Mouse (Mus musculus) granulocyte monocyte progenitor cell, adult 5-6 weeks (primary cell): ENCODE measurements around the gene Akap8. TPM values are rescaled to one million over a fixed set of nuclear protein-coding genes. Genes with fewer than 3 reads are reported as not detected.

Experiments
- ATAC-seq: replicated peaks from 2 replicates; pipeline ENCODE4 v1.8.0; 2016; ENCODE audit warnings: mild to moderate bottlenecking, moderate TSS enrichment, inconsistent platforms; ENCODE audit not compliant: poor library complexity, severe bottlenecking
- total RNA-seq, 2 experiments: library from RNA; stranded (forward) in 1 of 2; stranded (reverse) in 1 of 2; fragments of 200-712, 200-1000 nt in 1 of 2; fragments of >200 nt in 1 of 2; fragmentation: Nextera tagmentation in 1 of 2; gene quantifications; 2 replicates each; pipeline ENCODE4 v1.2.3; 2014 to 2017

Akap8 gene
- total RNA-seq, 2 experiments from 2014 or later, result 58.2 to 132 TPM

GRCm38 (mm10) chr17:32285138-32285670, 35.8 kb downstream of the Akap8 start:
- ATAC-seq, result no peak

GRCm38 (mm10) chr17:32284262-32285137, 36.5 kb downstream of the Akap8 start, which contains the start of gene Brd4:
Gene Brd4 (minus strand): TSS chr17:32284722.
- peak; percentile 60 for ATAC-seq

GRCm38 (mm10) chr17:32283771-32284221, 37.2 kb downstream of the Akap8 start:
- ATAC-seq, result peak; percentile 82

GRCm38 (mm10) chr17:32283341-32283740, 37.7 kb downstream of the Akap8 start:
- peak; percentile 18 for ATAC-seq

- ATAC-seq, result no peak
These were observed 39.3 kb downstream of the Akap8 start for GRCm38 (mm10) chr17:32281611-32282310.

DNA sequence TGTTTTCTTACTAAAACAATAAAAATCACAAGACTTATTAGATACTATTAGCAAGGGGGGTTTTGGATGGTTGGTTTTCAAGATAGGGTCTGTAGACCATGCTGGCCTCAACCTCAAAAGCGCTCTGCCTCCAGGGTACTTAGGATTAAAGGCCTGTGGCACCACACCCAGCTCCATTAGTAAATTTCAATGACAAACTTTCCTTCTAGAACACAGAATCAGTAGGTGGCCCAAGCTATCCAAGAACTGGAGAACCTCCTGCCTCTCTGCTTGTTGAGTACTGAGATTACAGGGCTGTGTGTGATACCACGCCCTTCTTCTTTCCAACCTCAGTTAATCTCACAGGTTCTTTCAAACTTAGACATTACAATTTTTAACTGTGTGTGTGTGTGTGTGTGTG, 39.9 kb downstream of the Akap8 start:
- no peak for ATAC-seq

DNA sequence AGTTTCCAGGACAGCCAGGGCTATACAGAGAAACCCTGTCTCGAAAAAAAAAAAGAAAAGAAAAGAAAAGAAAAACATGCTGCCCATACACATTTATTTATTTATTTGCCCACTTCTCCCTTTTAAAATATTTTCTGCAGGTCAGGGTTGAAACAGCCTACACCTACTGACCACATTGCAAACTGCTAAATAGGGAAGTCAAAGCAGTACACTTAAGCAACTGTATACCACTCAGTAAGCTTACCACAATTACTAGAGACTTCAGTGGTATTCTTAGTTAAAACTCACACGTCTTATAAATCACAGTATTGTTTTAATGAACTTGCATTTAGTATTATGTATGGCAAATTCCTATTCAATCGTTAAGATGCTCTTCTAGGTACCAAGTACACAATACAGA, 40.5 kb downstream of the Akap8 start:
- peak; percentile 57 for ATAC-seq

- ATAC-seq, result no peak
These were observed 43.8 kb downstream of the Akap8 start for GRCm38 (mm10) chr17:32277201-32277600.

- peak; percentile 62 for ATAC-seq
These were observed 45.5 kb downstream of the Akap8 start for GRCm38 (mm10) chr17:32275568-32275967.

DNA sequence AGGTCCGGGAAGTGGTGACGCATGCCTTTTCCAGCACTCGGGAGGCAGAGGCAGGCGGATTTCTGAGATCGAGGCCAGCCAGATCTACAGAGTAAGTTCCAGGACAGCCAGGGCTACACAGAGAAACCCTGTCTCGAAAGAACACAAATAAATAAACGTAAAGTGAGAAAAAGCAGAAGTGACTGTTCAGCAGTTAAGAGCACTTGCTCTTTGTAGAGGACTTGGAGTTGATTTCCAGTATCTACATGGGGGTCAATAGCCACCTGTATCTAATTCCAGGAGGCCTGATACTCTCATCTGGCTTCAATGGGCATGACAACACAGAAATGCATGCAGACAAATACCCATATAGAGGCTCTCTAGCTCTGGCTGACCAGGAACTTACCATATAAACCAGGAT, 51.9 kb downstream of the Akap8 start:
- ATAC-seq, result peak; percentile 14; the same call in 1 of the 2 replicates

GRCm38 (mm10) chr17:32268540-32268960, 52.5 kb downstream of the Akap8 start:
- peak; percentile 91 for ATAC-seq

DNA sequence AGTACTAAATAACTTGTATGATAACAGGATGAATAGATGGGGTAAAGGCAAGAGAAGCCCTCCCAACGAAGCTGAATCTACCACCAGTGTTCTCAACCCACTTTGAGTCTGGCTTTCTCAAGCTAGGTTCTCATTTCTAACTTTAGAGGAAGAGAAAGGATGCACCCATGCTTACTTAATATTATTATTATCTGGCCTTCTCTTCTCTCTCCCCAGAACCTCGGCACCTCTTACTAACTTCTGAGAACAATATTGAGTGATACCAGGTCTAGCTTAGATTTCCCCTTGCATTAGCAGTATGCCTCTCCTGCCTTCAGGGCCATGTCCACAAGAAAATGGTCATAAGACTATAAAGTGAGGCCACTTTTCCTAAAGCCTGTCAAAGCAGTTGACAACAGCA, 52.9 kb downstream of the Akap8 start:
- ATAC-seq, result no peak

DNA sequence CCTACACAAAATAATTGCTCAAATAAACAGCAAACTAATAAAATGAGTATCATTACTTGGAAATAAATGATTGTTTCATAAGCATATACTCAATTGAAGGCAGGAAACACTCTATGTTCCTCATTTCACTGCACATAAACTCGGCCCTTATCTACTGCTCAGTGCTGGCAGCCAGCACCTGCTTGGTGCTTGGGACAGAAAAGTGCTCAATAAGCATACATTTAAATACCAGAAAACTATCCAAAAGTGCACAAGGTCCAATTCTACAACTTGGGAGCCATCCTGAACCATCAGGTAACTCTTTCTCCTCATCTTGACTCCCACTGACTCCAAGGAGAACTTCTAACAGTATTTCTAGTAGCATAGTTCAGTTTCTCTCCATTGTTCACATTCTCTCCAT, 53.4 kb downstream of the Akap8 start:
- ATAC-seq, result peak; percentile 49; the same call in 1 of the 2 replicates

GRCm38 (mm10) chr17:32263672-32264071, 57.4 kb downstream of the Akap8 start:
- ATAC-seq, result no peak

DNA sequence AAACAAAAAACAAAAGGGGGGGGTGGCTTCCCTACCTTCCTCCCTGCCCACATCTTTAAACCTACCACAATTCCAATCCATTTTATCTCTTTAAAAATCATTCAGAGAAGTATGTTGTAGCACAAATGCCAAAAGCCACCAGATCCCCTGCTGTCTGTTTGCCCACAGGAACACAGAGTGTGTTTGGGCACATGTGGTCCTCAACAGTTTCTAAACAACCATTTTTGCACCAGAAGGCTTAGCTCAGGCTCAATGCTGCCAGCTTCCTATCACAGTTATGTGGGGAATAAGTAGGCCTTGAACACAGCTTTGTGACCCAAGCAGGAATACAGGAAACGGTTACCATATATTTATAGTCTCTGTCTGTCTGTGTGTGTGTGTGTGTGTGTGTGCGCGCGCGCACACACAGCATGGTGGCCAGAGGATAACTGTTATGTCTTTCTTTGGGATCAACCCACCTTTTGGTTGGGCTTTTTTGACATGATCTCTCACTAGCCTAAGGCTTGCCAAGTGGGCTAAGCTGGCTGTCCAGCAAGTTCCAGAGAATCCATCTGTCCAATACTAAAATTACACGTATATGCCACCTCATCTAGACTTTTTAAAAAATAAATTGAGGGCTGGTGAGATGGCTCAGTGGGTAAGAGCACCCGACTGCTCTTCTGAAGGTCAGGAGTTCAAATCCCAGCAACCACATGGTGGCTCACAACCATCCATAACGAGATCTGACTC, 58.0 kb downstream of the Akap8 start:
- ATAC-seq, result no peak

- no peak for ATAC-seq
These were observed 62.2 kb downstream of the Akap8 start for GRCm38 (mm10) chr17:32258869-32259268.

GRCm38 (mm10) chr17:32257944-32258343, 63.1 kb downstream of the Akap8 start:
- ATAC-seq, result no peak

DNA sequence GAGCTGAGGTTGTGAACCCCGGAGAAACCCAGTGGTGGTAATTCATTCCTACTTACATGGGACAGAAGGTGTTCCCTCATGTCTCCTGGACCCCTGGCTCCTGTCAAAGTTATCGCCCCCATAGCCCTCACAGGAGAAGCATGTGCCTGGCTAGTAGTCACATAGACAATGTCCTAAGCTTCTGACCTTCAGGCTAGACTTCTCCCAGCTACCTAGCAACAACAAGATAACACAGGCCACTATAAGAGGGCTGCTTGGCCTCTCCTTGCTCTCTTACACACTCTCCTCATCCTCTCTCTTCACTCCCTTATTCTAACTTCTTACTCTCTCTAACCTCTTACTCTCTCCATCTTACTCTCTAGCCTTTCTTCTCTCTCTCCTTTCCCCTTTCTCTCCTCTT, 63.6 kb downstream of the Akap8 start:
- no peak for ATAC-seq

DNA sequence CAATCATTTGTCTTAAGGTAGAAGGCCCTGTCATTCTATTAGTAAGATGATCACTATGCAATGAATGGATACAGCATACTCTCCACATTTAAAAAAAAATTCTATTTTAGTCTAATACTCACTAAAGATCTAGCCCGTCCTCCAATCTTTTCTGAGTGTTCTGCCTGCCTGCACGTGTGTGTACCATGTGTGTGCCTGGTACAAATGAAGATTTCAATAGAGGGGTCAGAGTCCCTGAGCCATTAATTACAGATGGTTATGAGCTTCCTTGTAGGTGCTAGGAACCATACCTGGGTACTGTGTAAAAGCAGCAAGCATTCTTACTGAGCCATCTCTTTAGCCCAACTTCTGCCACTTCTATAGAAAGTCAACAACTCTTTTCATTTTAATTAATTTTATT, 64.1 kb downstream of the Akap8 start:
- ATAC-seq, result no peak
